Mouse (Mus musculus): ENCODE data around the gene Mipol1. TPM values are rescaled to one million over a fixed set of nuclear protein-coding genes. Genes with fewer than 3 reads are reported as not detected.

The Mipol1 gene
- polyA plus RNA-seq, 1 experiment from 2014 or later, result 5.5 TPM

- Histone ChIP-seq H3K27ac (replicated peaks) (no peak overlapping the region), H3K9me3 (replicated peaks) (no peaks in the 10 kb centered on the region), H3K9ac (replicated peaks) (no peak overlapping the region), H3K4me1 (peaks cover 6% of the 10 kb centered on the region; the same call in 1 of the 2 replicates), H3K36me3 (no peaks in the 10 kb centered on the region), H3K4me3 (replicated peaks) (no peak overlapping the region), H3K4me2 (no peak overlapping the region), H3K27me3 (replicated peaks) (peaks cover 87% of the 10 kb centered on the region)
- WGBS, result 1% methylated on average over 25 of the region's 25 CpGs
- ATAC-seq (ENCODE audit: low FRiP score), result no peak; the same call in 1 of the 2 replicates
Measured at GRCm38 (mm10) chr12:57536056-57536908, 306.1 kb downstream of the Mipol1 start.

DNA sequence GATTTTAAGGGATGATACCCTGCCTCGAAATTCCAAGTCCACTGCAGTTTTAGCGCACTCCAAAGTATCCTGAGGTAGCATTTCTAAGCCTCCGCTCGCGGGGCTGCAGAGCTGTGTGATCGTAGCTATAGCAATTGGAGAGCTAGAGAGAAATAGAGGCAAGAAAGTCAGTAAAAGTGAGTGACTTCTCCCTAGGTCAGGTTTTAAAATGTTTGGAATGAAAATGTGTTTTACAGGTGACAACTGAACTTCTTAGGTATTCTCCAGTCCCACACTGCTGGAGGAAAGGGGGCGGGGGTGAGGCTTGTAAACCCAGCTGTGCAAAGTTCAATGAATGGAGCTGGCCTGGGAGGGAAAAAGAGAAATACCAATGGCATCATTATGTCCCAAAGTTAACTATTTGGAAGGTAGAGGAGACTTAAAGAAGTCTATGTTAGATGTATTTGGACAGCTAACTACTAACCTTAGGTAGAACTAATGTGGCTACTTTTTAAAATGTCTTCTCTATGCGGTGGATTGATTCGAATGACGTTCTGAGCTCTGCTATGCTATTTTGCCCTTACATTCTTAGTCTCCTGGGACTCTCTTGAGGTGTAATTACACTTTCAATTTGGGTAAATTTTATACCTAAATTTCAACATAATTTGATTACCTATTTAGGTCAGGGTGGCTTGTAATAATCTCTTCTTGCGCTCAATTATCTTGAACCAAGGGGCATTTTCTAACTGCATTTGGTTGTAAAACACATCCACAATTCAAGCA is 306.9 kb downstream of the Mipol1 start:
- Histone ChIP-seq H3K27ac (replicated peaks) (no peak overlapping the region), H3K36me3 (no peaks in the 10 kb centered on the region), H3K4me3 (replicated peaks) (no peak overlapping the region), H3K4me2 (no peak overlapping the region), H3K27me3 (replicated peaks) (peaks cover 87% of the 10 kb centered on the region), H3K4me1 (peaks cover 6% of the 10 kb centered on the region; the same call in 1 of the 2 replicates), H3K9ac (replicated peaks) (no peak overlapping the region), H3K9me3 (replicated peaks) (no peaks in the 10 kb centered on the region)
- no peak for ATAC-seq (ENCODE audit: low FRiP score)
- WGBS, result 5% methylated on average over 11 of the region's 11 CpGs

DNA sequence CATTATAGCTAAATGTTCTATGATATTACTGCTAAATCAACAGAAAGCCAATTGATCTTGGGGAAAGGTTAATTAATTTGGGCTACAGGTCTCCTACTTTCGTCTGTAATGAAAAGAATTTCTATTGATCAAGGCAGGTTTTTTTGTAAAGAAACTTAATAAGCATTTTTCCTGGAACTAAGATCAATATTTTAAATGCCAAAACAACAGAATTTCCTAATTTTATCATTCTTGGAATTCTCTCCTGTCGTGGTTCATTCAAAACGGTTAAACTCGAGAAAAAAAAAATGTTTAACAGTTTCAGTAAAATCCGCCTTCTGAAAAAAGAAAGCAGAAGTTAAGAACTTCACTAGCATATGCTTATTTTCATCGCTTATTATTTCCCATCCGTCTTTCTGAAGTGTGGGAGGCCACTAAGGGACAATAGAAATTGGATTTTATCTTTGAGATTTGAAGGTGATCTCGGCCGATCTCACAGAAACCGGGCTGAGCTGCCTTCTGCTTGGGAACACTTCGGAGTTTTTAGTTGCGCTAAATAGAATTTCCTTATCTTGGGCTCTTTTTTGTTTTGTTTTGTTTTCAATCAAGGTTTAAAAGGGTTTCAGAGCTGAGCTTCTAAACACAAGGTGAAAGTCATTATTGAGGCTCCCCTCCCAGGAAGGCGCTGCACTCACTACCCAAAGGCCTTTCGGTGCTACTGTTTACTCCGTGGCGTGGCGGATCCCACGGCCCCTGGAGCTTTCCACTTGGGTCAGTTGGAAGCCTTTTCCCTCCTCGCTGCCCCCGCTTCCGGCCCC is 307.8 kb downstream of the Mipol1 start:
- H3K4me2 ChIP-seq, result peak overlapping the region; percentile 43
- peak overlapping the region; percentile 3 for H3K4me3 ChIP-seq (replicated peaks)
- peaks cover 87% of the 10 kb centered on the region for H3K27me3 ChIP-seq (replicated peaks)
- ATAC-seq (ENCODE audit: low FRiP score), result no peak
- H3K4me1 ChIP-seq, result peaks cover 12% of the 10 kb centered on the region
- H3K9ac ChIP-seq (replicated peaks), result no peak overlapping the region
- H3K27ac ChIP-seq (replicated peaks), result no peak overlapping the region
- H3K9me3 ChIP-seq (replicated peaks), result no peaks in the 10 kb centered on the region
- H3K36me3 ChIP-seq, result no peaks in the 10 kb centered on the region
- WGBS, result 2% methylated on average over 21 of the region's 21 CpGs

- no peak for ATAC-seq (ENCODE audit: low FRiP score)
- Histone ChIP-seq H3K27ac (replicated peaks) (no peak overlapping the region), H3K4me2 (peak overlapping the region; percentile 43), H3K9me3 (replicated peaks) (no peaks in the 10 kb centered on the region), H3K4me1 (peaks cover 16% of the 10 kb centered on the region), H3K27me3 (replicated peaks) (peaks cover 87% of the 10 kb centered on the region), H3K36me3 (no peaks in the 10 kb centered on the region), H3K9ac (replicated peaks) (no peak overlapping the region), H3K4me3 (replicated peaks) (peak overlapping the region; percentile 3)
- under 1% methylated on average over 63 of the region's 63 CpGs for WGBS
Measured at GRCm38 (mm10) chr12:57538588-57539550, 308.6 kb downstream of the Mipol1 start.

- H3K4me3 ChIP-seq (replicated peaks), result peak overlapping the region; percentile 3; the same call in 1 of the 2 replicates
- H3K9ac ChIP-seq (replicated peaks), result no peak overlapping the region
- H3K27me3 ChIP-seq (replicated peaks), result peaks cover 86% of the 10 kb centered on the region
- WGBS, result 2% methylated on average over 10 of the region's 10 CpGs
- H3K4me2 ChIP-seq, result no peak overlapping the region
- H3K9me3 ChIP-seq (replicated peaks), result no peaks in the 10 kb centered on the region
- ATAC-seq (ENCODE audit: low FRiP score), result no peak
- no peak overlapping the region for H3K27ac ChIP-seq (replicated peaks)
- no peaks in the 10 kb centered on the region for H3K36me3 ChIP-seq
- peaks cover 16% of the 10 kb centered on the region for H3K4me1 ChIP-seq
Measured at GRCm38 (mm10) chr12:57539551-57539985, 309.3 kb downstream of the Mipol1 start.

GRCm38 (mm10) chr12:57541118-57541517 is 310.9 kb downstream of the Mipol1 start:
- Histone ChIP-seq H3K36me3 (no peaks in the 10 kb centered on the region), H3K4me1 (peaks cover 26% of the 10 kb centered on the region), H3K4me2 (no peak overlapping the region), H3K27ac (replicated peaks) (no peak overlapping the region), H3K4me3 (replicated peaks) (no peak overlapping the region), H3K9ac (replicated peaks) (no peak overlapping the region), H3K27me3 (replicated peaks) (peaks cover 85% of the 10 kb centered on the region), H3K9me3 (replicated peaks) (no peaks in the 10 kb centered on the region)
- ATAC-seq (ENCODE audit: low FRiP score), result no peak
- 8% methylated on average over 6 of the region's 6 CpGs for WGBS

DNA sequence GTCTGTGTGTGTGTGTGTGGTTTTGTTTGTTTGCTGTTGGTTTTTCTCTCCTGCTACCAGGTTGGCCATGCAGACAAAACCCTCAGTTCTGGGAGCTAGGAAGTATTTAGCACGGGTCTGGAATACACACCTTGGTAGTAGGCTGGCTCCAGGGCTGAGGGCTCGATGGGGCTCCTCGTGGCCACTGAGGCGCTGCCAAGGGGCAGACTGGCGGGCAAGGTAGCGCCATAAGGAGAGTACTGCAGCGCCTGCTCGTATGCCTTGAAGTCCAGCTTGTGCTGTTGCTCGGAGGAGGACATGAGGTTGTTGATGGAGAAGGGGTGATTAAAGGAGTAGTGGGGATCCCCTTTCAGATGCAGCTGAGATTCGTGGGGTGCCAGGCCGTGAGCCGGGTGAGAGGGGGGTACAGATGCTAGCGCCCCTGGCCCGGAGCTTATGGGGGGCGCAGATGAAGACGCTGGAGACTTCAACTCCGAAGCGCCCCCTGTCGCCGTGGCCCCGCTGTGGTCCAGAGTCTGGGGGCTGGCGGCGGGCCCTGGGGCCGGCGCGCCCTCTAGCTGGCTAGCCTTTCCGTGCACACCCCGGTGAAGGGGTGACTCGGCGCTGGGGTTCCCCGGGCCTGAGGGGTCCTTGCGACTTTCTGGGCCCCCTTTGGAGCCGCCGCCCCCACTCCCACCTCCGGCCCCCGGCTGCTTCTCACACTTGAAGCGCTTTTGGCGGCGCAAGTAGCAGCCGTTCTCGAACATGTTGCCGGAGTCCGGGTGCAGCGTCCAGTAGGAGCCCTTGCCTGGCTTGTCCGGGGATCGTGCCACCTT is 311.9 kb downstream of the Mipol1 start:
- peak overlapping the region; percentile 9 for H3K4me3 ChIP-seq (replicated peaks)
- WGBS, result 2% methylated on average over 44 of the region's 46 CpGs
- peak; percentile 16; the same call in 1 of the 2 replicates for ATAC-seq (ENCODE audit: low FRiP score)

GRCm38 (mm10) chr12:57542746-57543626 is 312.8 kb downstream of the Mipol1 start:
- H3K4me2 ChIP-seq, result peak overlapping the region; percentile 7; the same call in 1 of the 2 replicates
- H3K9me3 ChIP-seq (replicated peaks), result no peaks in the 10 kb centered on the region
- H3K27me3 ChIP-seq (replicated peaks), result peaks cover 88% of the 10 kb centered on the region
- no peak overlapping the region for H3K27ac ChIP-seq (replicated peaks)
- under 1% methylated on average over 63 of the region's 63 CpGs for WGBS
- no peak for ATAC-seq (ENCODE audit: low FRiP score)
- no peak overlapping the region for H3K9ac ChIP-seq (replicated peaks)
- H3K4me1 ChIP-seq, result peaks cover 34% of the 10 kb centered on the region
- peak overlapping the region; percentile 9 for H3K4me3 ChIP-seq (replicated peaks)
- H3K36me3 ChIP-seq, result no peaks in the 10 kb centered on the region

More for the DNA sequence above, 311.9 kb downstream of the Mipol1 start:
- Histone ChIP-seq H3K4me2 (peak overlapping the region; percentile 7; the same call in 1 of the 2 replicates), H3K9ac (replicated peaks) (no peak overlapping the region), H3K9me3 (replicated peaks) (no peaks in the 10 kb centered on the region), H3K4me1 (peaks cover 34% of the 10 kb centered on the region), H3K36me3 (no peaks in the 10 kb centered on the region), H3K27ac (replicated peaks) (no peak overlapping the region), H3K27me3 (replicated peaks) (peaks cover 85% of the 10 kb centered on the region)

DNA sequence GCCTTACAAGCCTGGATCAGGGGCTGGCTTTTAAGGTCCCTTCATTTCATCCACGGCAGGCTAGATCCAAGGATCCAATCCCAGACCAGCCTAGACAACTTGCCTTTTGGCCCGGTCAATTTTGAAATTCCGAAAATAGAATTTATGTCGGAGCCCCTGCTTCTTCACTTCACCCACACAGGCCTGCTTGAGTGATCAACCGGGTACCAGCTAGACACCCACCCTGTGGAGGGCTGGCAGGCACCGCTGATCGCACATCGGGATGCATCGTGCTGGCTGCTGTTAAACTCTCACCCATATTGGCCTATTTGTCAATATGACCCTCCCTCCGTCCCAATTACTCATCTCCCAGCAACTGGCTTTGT is 313.4 kb downstream of the Mipol1 start:
- Histone ChIP-seq H3K4me1 (peaks cover 33% of the 10 kb centered on the region), H3K9me3 (replicated peaks) (no peaks in the 10 kb centered on the region), H3K9ac (replicated peaks) (no peak overlapping the region), H3K36me3 (no peaks in the 10 kb centered on the region), H3K27me3 (replicated peaks) (peaks cover 90% of the 10 kb centered on the region), H3K4me2 (0 out of 2 replicates have a peak overlapping the region, but pooled peaks have one; percentile 7), H3K4me3 (replicated peaks) (no peak overlapping the region), H3K27ac (replicated peaks) (no peak overlapping the region)
- no peak for ATAC-seq (ENCODE audit: low FRiP score)
- WGBS, result 2% methylated on average over 10 of the region's 10 CpGs
